Mouse (Mus musculus): ENCODE results near the gene Slc13a2.

DNA sequence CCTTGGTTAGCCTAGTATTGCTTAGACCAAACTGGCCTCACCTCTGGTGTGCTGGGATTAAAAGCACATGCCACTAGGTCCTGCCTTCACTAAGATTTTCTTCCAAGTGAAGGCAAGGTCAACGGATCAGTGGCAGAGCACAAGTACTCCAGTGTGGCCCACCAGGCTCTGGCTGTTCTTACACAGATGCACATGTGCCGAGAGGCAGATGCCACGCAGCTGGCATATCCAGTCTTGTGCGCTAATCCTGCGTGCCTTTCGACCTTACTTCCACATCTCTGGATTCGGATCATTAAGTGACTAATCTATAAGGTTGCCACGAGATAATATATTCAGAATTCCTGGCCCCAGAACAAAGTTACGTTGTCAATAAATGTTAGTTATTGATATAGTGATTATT is 43.1 kb upstream of the Slc13a2 start:
- no peak for TF ChIP-seq CTCF (conservative IDR thresholded peaks at IDR 0.05; ENCODE audit: insufficient read depth, insufficient read length, low read depth, low read length)
- no peak for TF ChIP-seq POLR2A (IDR thresholded peaks at IDR 0.05; ENCODE audit: low read depth, low read length)
